Mouse (Mus musculus) layer of hippocampus, adult 18-20 months (tissue): ENCODE measurements around the gene Thy1. TPM values are rescaled to one million over a fixed set of nuclear protein-coding genes. Genes with fewer than 3 reads are reported as not detected.

Experiments
- DNase-seq, 2 experiments: peaks; one replicate each; pipeline ENCODE4 v3.0.0; 2022; ENCODE audit warnings: low spot score in 2 of 2
- total RNA-seq, 2 experiments: library from RNA; stranded (reverse); gene quantifications; 2 replicates each; pipeline ENCODE4 v1.2.3; 2021

Gene Thy1
- total RNA-seq, 2 experiments from 2014 or later, result 880 to 892 TPM

DNA sequence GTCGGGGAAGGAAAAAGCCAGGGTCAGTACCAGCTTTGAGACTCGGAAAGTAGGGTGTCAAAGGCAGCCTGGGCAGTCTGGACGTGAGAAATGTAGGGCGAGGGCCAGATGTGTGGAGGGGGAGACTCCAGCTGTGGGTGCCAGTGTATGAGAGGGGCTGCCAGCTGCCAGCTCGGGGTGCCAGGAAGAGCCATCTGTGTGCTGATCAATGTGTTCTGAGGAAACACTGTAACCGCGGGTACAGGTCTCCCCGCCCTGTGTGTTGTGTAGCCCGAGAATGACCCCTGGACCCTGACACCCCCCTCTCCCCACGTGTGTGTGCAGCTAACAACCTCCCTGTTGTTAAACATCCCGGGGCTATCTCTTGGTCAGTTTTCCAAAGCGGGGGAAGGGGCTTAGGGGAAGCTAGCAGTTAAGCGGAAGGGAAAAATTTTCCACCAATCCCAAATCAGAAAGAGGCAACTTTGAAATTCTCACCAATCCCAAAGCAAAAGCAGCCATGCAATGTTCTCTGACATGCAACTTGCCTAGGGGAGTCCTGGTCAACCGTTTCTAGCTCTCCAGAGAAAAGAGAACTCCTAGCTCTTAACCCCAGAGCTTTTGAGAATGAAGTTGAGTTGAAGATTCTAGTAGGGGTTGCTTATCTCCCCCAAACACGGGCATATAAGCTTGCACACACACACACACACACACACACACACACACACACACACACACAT lies 24.2 kb downstream of the Thy1 start:
- DNase-seq, result peak in 1 of 2 experiments; percentile 67

GRCm38 (mm10) chr9:44067960-44068330 lies 24.8 kb downstream of the Thy1 start:
- peak in 1 of 2 experiments; percentile 11 for DNase-seq

- no peak for DNase-seq
These were observed 26.1 kb downstream of the Thy1 start for GRCm38 (mm10) chr9:44069252-44069651.

- DNase-seq, result no peak
These were observed 27.1 kb downstream of the Thy1 start for GRCm38 (mm10) chr9:44070113-44070843.

DNA sequence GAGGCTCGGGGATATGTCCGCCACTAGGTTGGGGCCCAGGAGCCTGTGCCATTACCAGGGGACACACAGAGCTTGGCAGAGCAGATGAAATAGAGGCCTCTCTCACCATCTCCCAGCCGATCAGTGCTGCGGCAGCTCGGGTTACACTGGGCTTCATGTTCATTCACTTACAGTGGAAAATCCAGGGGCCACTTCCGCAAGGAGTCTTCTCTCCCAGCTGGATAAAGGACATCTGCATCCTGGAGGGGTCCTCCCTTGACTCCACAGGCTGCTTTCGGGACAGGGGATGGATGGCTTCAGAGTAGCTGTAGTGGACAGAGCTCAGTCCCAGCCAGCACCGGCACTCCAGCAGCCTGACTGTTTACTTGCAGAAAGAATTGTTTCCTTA lies 27.7 kb downstream of the Thy1 start:
- DNase-seq, result no peak

DNA sequence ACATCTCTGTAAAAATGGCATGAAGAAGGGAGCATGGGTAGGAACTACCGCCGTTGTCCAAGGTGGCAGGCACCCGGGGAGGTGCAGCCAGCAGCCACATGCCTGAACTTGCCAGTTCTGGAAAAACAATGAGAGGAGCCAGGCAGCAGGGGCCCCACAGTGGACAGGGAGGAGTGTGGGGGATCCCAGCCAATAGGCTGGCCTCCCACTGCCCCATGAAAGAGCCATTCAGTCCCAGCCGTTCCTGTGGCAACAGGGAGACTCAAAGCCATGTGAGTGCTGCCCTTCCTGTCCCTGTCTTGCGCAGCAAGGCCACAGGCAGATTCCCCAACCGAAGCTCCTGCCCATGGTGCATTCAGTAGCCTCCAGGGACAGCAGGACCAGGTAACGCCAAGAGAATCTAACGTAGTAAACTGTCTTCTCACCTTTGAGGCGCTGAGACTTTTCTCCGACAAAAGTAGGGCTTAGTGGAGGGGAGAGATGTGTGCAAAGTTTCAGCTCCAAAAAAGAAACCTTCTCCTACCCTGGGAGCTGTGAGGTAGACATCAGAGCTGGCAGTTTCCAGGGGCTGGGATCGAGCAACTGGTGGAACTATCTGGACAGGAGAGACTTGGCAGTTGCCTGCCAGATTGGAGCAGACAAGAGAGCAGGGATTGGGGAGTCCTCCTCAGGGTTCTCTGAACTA lies 28.9 kb downstream of the Thy1 start:
- DNase-seq, result peak in 1 of 2 experiments; percentile 69

GRCm38 (mm10) chr9:44072599-44072915 lies 29.4 kb downstream of the Thy1 start:
- DNase-seq, result peak in 1 of 2 experiments; percentile 60

- DNase-seq, result peak in 1 of 2 experiments; percentile 9
These were observed 29.9 kb downstream of the Thy1 start for GRCm38 (mm10) chr9:44073115-44073514.

- peak in 1 of 2 experiments; percentile 59 for DNase-seq
These were observed 31.5 kb downstream of the Thy1 start for GRCm38 (mm10) chr9:44074395-44075275.

DNA sequence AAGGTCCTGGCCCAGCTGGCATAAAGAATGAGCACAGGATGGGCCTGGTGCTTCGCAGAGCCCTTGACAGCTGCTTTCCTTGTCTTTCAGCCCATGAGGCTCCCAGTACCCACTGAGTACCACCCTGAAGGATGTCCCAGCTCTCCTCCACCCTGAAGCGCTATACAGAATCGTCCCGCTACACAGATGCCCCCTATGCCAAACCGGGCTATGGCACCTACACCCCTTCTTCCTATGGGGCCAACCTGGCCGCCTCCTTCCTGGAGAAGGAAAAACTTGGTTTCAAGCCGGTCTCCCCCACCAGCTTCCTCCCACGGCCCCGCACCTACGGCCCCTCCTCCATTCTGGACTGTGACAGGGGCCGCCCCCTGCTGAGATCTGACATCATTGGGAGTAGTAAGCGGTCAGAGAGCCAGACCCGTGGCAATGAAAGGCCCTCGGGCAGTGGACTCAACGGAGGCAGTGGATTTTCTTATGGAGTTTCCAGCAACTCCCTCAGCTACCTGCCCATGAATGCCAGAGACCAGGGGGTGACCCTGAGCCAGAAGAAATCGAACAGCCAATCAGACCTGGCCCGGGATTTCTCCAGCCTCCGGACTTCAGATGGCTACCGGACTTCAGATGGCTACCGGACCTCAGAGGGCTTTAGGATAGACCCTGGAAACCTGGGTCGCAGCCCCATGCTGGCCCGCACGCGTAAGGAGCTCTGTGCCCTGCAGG lies 32.3 kb downstream of the Thy1 start:
- DNase-seq, result no peak

DNA sequence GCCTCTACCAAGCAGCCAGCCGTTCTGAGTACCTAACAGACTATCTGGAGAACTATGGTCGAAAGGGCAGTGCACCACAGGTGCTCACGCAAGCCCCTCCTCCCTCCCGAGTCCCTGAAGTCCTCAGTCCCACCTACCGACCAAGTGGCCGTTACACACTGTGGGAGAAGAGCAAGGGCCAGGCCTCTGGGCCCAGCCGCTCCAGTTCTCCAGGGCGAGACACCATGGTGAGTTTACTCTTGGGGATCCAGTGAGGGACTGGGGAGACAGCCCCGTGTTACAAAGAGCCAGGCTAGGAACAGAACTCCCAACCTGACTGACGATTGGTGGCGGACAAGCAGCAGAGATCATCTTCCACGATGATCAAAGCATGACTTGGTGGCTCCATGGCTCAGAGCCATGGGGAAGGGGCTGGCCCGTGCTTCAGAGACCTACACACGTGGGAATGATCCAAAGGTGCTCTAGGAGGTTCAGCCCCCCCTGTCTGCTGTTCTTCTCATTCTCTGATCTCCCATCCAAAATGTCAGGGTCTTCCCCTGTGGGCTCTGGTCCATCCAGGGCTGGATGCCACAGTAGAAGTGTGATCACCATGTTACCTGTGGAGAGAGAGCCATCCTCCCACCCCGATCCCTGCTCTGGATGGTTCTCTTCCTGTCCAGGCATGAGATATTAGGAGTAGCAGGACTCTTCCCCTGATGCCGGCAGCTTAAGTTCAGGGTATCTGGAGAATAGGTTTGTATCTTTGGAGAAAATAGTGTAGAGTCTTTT lies 33.0 kb downstream of the Thy1 start:
- DNase-seq, result no peak

DNA sequence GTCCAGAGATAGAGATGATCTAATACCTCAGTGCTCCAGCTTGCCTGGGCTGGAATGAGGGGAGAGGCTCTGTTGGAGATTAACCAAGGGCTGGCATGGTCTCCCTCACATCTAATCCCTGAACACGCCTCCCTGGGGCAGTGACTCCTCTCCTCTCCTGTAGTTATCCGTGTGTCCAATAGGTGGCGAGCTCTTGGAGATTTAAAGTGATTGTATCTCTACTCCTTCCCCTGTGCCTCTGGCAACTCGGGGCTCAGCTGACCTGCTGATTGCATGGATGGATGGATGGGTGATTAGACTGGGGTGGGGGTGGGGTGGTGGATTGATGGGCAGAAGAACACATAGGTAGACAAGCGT lies 33.6 kb downstream of the Thy1 start:
- peak in 1 of 2 experiments; percentile 79 for DNase-seq

- peak in 1 of 2 experiments; percentile 5 for DNase-seq
These were observed 34.2 kb downstream of the Thy1 start for GRCm38 (mm10) chr9:44077266-44077910.

DNA sequence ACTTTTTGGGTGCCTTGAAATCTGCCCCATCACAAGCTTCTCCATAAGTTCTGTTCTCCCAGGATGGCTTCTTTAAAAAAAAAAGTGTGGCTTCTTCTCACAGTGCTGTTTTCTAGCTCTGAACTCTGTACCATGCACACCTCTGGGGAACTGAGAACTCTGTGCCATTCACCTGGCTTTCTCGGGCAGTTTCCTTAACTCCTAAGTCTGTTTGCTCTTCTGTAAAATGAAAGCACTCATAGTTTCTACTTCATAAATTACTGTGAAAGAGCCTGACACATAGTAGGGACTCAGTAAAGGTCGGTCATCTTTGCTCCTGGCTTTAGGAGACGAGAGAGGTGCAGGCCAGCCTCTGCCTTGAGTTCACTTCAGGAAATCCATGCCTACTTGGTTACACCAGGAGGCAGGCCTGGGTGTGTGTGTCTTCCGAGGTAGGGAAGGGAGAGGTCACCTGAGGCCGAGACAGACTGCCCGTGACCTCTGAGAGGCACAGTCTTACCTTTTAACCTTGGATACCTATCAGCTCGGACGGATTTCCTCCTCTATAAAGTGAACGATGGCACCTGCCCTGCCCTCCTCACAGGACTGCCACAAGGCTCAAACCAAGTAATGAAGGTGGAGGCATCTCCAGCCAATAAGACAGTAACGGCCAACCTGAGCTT lies 35.1 kb downstream of the Thy1 start:
- no peak for DNase-seq

GRCm38 (mm10) chr9:44078955-44079756 lies 36.0 kb downstream of the Thy1 start:
- DNase-seq, result peak in 1 of 2 experiments; percentile 73

- no peak for DNase-seq
These were observed 37.0 kb downstream of the Thy1 start for GRCm38 (mm10) chr9:44079997-44080780.

- DNase-seq, result peak in 1 of 2 experiments; percentile 76
These were observed 37.8 kb downstream of the Thy1 start for GRCm38 (mm10) chr9:44080953-44081352.
